Mouse (Mus musculus) forebrain, embryonic 11.5 days (tissue): ENCODE measurements around the gene Egf. TPM values are rescaled to one million over a fixed set of nuclear protein-coding genes. Genes with fewer than 3 reads are reported as not detected.
A peak's percentile ranks its signal among the peaks of the same experiment; 100 is the strongest.

Experiments used
- ATAC-seq: fragments of 200-750 bp; cut with Nextera tagmentation; replicated peaks from 2 replicates; pipeline ENCODE4 v1.8.0; 2017; ENCODE audit warnings: moderate TSS enrichment; ENCODE audit not compliant: low FRiP score
- DNase-seq: peaks from one replicate; pipeline ENCODE4 v3.0.0-alpha.2; 2017; ENCODE audit warnings: low spot score
- H3K27ac ChIP-seq: fragments of 300-500 bp; sonication (generic); 2 replicates; pipeline ENCODE4 v1.5.1; 2014; ENCODE audit warnings: low read depth, low read length
- H3K27me3 ChIP-seq: fragments of 300-500 bp; sonication (generic); 2 replicates; pipeline ENCODE4 v1.6.1; 2014; ENCODE audit warnings: mild to moderate bottlenecking, low read length, mixed read lengths; ENCODE audit not compliant: control insufficient read depth, insufficient read depth
- H3K36me3 ChIP-seq: fragments of 300-500 bp; sonication (generic); 2 replicates; pipeline ENCODE4 v1.6.1; 2014; ENCODE audit warnings: mild to moderate bottlenecking, low read length, moderate library complexity, mixed read lengths; ENCODE audit not compliant: control insufficient read depth, insufficient read depth
- H3K4me1 ChIP-seq: fragments of 300-500 bp; sonication (generic); replicated peaks from 2 replicates; pipeline ENCODE4 v1.6.1; 2014; ENCODE audit warnings: low read length, mixed read lengths; ENCODE audit not compliant: control insufficient read depth, insufficient read depth
- H3K4me2 ChIP-seq: fragments of 300-500 bp; sonication (generic); 2 replicates; pipeline ENCODE4 v1.6.1; 2014; ENCODE audit warnings: low read depth, mild to moderate bottlenecking, low read length, moderate library complexity, mixed read lengths; ENCODE audit not compliant: severe bottlenecking
- H3K4me3 ChIP-seq: fragments of 300-500 bp; sonication (generic); 2 replicates; pipeline ENCODE4 v1.5.1; 2014; ENCODE audit warnings: low read depth, low read length
- H3K9ac ChIP-seq: fragments of 300-500 bp; sonication (generic); 2 replicates; pipeline ENCODE4 v1.6.1; 2014; ENCODE audit warnings: low read length
- H3K9me3 ChIP-seq: fragments of 300-500 bp; sonication (generic); 2 replicates; pipeline ENCODE4 v1.6.1; 2016; ENCODE audit warnings: low read length, mixed read lengths; ENCODE audit not compliant: control insufficient read depth
- WGBS: fragments of 180-500 bp; shearing (Covaris S2); extraction: QIAGEN DNeasy Blood & Tissue Kit; methylation state at CpG from one replicate; pipeline ENCODE4 v1.1.7; 2014; 5-methylcytosine and 5-hydroxymethylcytosine counted together
- polyA plus RNA-seq: library from polyadenylated mRNA; unstranded; fragments of >200 nt; fragmentation: Nextera tagmentation; extraction: Ambion mirVana; gene quantifications from 2 replicates; pipeline ENCODE4 v1.2.1, GENCODE M21; 2014

Gene Egf
- polyA plus RNA-seq, 1 experiment from 2014 or later = 1.9 TPM

DNA sequence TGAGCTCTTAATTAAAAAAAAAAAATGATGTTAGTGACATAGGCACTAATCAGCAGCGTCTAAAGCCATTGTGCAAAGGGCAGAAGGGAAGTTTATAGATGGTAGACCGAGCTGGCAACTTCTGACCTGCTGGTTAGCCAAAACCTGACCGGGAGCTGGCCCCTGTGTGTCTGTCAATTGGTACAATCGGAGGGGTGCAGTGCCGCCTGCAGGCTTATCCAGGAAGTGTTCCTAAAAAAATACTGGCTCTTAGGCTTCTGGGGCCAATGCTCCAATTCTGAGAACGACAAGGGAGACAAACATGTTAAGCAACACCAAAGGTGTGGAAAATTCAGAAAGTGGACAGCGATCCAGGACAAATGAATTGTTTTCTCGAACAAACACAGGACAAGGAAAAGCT, 24.7 kb downstream of the Egf start:
- ATAC-seq (no peak), DNase-seq (peak; percentile 72)
- WGBS = 29% methylated on average over 8 of the region's 8 CpGs

DNA sequence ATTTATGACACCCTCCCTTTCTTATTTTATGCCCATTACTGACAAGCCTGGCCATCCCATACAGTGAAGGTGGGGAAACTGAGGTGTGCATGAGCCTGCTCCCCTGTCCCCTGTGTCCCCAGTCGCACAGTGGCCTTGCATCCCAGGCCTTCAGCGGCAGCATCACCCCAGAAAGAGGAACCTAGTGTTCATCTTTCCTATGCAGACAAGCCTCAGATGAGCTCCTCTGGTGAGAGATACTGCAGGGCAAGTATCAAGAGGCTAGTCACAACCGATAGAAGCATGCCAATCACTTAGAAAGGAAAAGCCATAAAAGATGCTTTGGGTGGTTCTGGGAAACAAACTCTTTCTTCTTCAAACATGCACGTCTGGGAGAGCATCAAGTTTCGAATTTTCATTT, 25.2 kb downstream of the Egf start:
- no peaks in the 10 kb centered on the region for H3K27me3 ChIP-seq
- H3K9me3 ChIP-seq = no peaks in the 10 kb centered on the region
- no peaks in the 10 kb centered on the region for H3K36me3 ChIP-seq
- H3K4me2 ChIP-seq = no peak overlapping the region
- H3K9ac ChIP-seq = no peak overlapping the region
- DNase-seq (no peak), ATAC-seq (no peak)
- H3K4me1 ChIP-seq = no peaks in the 10 kb centered on the region
- H3K4me3 ChIP-seq = no peak overlapping the region
- no peak overlapping the region for H3K27ac ChIP-seq
- WGBS = 79% methylated on average over 5 of the region's 5 CpGs

More for the DNA sequence above, 24.7 kb downstream of the Egf start:
- Histone ChIP-seq H3K36me3 (no peaks in the 10 kb centered on the region), H3K9ac (no peak overlapping the region), H3K4me2 (no peak overlapping the region), H3K9me3 (no peaks in the 10 kb centered on the region), H3K27ac (no peak overlapping the region), H3K4me1 (no peaks in the 10 kb centered on the region), H3K27me3 (no peaks in the 10 kb centered on the region), H3K4me3 (no peak overlapping the region)

DNA sequence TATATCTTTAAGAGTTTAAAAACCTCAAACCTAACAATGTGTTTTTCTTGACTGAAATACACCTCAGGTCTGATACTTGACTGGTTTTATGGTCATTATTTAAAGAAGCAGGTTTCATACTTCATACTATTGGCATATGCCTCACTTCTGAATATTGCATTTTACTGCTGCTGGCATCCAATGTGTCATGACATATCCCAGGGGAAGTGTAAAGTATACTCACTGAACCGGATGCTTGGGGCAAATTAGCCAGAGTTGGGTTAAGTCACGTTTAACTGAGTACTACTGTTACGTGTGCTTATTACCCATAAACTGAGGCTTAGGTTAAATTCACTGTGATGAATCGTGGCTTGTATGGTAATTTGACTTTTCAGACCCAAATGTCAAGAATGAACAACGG, 29.5 kb downstream of the Egf start:
- WGBS = 74% methylated on average over 5 of the region's 5 CpGs
- DNase-seq = no peak
- no peak overlapping the region for H3K4me3 ChIP-seq

DNA sequence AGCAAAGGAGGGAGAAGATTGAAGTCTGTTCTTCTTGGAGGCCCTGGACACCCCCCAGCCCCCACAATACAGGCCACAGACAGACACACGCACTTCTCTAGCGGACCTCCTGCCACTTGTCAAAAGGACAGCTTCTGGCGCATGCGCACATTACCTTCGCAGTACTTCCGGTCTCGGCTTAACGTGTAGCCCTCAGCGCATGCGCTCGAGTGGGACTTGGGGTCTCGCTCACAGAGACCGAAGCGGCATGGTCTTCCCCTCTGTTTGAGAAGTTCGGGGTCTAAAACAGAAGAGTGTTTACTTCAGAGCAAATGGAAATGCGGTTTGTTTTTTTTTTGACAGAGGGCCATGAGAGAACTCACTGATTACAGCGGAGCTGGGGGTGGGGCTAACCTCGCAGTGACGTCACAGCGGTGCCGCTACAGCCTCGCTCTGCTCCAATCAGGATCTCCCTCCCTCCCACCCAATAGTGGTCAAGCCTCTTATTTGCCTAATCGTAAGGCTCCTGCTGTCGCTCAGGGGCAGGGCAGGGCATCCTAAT, 30.1 kb downstream of the Egf start:
- peak overlapping the region; percentile 59 for H3K4me2 ChIP-seq
- DNase-seq = peak; percentile 93
- ATAC-seq = peak; percentile 97

More for the DNA sequence above, 29.5 kb downstream of the Egf start:
- H3K9me3 ChIP-seq = no peaks in the 10 kb centered on the region
- peak overlapping the region; percentile 59; the same call in 1 of the 2 replicates for H3K4me2 ChIP-seq
- no peaks in the 10 kb centered on the region for H3K4me1 ChIP-seq
- H3K27me3 ChIP-seq = no peaks in the 10 kb centered on the region
- no peak overlapping the region for H3K27ac ChIP-seq
- H3K36me3 ChIP-seq = no peaks in the 10 kb centered on the region
- no peak overlapping the region for H3K9ac ChIP-seq
- peak; percentile 34 for ATAC-seq

DNA sequence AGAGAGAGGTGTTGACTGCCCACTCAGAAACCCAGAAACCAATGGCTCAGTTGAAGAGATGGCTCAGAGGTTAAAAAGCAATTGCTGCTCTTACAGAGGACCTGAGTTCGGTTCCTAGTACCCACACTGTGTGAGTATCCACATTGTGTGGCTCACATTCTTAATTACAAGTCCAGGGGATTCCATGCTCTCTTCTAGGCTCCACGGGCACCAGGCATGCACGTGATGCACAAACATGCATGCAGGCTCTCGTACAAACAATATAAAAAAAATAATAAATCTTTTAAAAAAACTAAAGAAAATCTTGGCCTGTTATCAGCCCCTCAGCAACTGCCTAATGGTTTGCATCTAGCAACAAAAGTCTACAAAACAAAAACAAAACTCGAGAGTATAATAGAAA, 30.6 kb downstream of the Egf start:
- peak overlapping the region; percentile 59 for H3K4me2 ChIP-seq
- H3K4me3 ChIP-seq = peak overlapping the region; percentile 55
- no peaks in the 10 kb centered on the region for H3K9me3 ChIP-seq
- H3K4me1 ChIP-seq = no peaks in the 10 kb centered on the region
- ATAC-seq (peak; percentile 49), DNase-seq (no peak)
- H3K27ac ChIP-seq = no peak overlapping the region
- H3K27me3 ChIP-seq = no peaks in the 10 kb centered on the region
- peak overlapping the region; percentile 56 for H3K9ac ChIP-seq
- 69% methylated on average over 5 of the region's 5 CpGs for WGBS
- H3K36me3 ChIP-seq = no peaks in the 10 kb centered on the region

More for the DNA sequence above, 30.1 kb downstream of the Egf start:
- H3K4me1 ChIP-seq = no peaks in the 10 kb centered on the region
- no peaks in the 10 kb centered on the region for H3K27me3 ChIP-seq
- H3K27ac ChIP-seq = peak overlapping the region; percentile 15; the same call in 1 of the 2 replicates
- peak overlapping the region; percentile 56 for H3K9ac ChIP-seq
- H3K9me3 ChIP-seq = no peaks in the 10 kb centered on the region
- under 1% methylated on average over 24 of the region's 24 CpGs for WGBS
- H3K4me3 ChIP-seq = peak overlapping the region; percentile 55
- no peaks in the 10 kb centered on the region for H3K36me3 ChIP-seq

DNA sequence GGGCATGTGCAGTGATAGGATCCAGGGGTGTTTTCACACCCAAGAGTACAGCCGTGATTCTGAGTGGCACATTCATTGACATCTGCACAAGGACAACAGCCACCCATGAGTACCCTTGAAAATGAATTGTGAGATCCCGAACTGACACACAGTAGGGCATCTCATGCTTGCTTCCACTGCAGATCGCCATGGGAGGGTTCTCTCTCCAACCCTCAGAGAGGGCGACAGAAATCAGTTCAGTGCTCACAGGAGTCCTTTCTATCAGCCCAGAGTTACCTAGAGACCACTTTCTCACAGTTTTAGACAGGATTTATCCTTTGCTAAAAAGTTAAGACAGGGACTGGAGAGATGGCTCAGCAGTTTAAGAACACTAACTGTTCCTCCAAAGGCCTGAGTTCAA, 31.8 kb downstream of the Egf start:
- ATAC-seq = no peak
- H3K4me1 ChIP-seq = no peaks in the 10 kb centered on the region

DNA sequence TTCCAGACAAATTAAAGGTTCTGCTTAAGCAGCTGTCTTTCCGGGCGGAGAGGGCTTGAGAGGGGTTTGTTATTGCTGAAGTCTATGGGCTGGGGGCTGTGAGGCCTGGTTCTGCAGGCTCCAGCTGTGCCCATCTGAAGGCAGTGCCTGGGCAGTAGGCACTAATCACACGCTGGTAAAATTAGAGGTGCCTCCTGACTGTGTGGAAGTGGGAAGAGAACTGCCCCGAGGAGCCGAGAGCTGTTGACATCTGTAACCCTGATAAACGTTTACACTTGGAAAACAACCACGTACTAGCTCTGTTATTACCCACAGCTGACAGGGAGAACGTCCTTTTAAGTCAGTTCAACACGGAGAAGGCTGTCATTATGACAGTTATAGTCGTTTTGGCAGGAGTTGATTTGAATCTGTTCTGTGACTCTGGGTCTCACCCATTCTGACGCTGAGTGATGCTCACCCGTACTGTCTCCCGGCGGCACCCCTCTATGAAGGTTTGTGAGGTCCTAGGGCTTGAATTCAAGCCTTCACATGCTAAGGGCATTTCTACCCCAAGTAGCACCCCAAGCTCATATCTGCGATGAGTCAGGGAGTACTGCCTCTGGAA, 40.5 kb downstream of the Egf start:
- H3K4me3 ChIP-seq = no peak overlapping the region
- no peak overlapping the region for H3K27ac ChIP-seq
- ATAC-seq (no peak), DNase-seq (no peak)
- H3K36me3 ChIP-seq = no peaks in the 10 kb centered on the region; the same call in 1 of the 2 replicates
- H3K4me2 ChIP-seq = no peak overlapping the region
- no peaks in the 10 kb centered on the region for H3K9me3 ChIP-seq
- no peaks in the 10 kb centered on the region for H3K27me3 ChIP-seq
- H3K9ac ChIP-seq = no peak overlapping the region
- no peaks in the 10 kb centered on the region for H3K4me1 ChIP-seq
- 81% methylated on average over 15 of the region's 15 CpGs for WGBS

More for the DNA sequence above, 31.8 kb downstream of the Egf start:
- Histone ChIP-seq H3K4me3 (no peak overlapping the region), H3K36me3 (no peaks in the 10 kb centered on the region), H3K9me3 (no peaks in the 10 kb centered on the region), H3K27me3 (no peaks in the 10 kb centered on the region), H3K9ac (no peak overlapping the region), H3K27ac (no peak overlapping the region), H3K4me2 (no peak overlapping the region)
- DNase-seq = no peak
- WGBS = 66% methylated on average over 4 of the region's 4 CpGs

DNA sequence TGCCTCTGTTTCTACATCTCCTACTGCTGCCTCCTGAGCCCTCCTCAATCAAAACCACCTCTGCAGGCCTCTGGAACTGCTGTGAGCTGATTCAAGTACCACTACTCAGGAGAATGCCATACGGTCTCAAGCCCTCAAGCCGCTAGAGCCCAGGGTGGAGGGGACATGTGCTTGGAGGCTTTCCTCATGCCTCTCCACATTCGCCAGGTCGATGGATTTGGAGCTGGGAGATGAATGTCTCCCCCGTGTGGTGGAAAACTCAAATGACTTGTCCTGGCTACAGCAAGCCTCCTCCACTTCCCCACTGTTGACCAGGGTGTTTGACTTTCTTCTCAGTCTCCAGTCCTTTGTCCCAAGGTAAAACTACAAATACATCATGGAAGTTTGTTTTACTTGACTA, 47.0 kb downstream of the Egf start:
- DNase-seq = peak; percentile 67
- Histone ChIP-seq H3K9me3 (no peaks in the 10 kb centered on the region), H3K4me3 (no peak overlapping the region), H3K9ac (no peak overlapping the region), H3K27me3 (no peaks in the 10 kb centered on the region), H3K36me3 (no peaks in the 10 kb centered on the region), H3K27ac (no peak overlapping the region), H3K4me1 (no peaks in the 10 kb centered on the region), H3K4me2 (no peak overlapping the region)
- WGBS = 23% methylated on average over 5 of the region's 5 CpGs
- ATAC-seq = no peak

DNA sequence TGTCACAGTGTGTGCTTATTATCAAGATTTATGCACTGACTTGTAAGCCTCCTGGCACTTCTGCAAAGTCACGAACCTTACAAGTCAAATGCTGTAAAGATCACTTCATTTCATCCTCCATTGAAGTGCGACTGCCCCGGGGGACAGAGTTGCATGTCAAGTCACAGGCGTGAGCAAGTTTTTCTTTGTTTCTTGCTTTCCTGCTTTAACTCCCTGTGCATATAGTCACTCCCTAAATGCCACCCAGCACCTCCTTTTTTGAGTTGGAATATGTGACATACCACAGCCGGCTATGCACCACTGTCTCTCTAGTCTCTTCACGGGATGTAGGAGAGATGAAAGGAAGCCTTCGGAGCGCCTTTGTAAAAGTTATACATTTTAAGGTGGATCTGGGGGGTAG, 56.2 kb downstream of the Egf start:
- Histone ChIP-seq H3K9ac (no peak overlapping the region), H3K4me3 (no peak overlapping the region), H3K27me3 (no peaks in the 10 kb centered on the region), H3K27ac (no peak overlapping the region), H3K36me3 (no peaks in the 10 kb centered on the region), H3K4me2 (no peak overlapping the region), H3K9me3 (no peaks in the 10 kb centered on the region), H3K4me1 (no peaks in the 10 kb centered on the region)
- DNase-seq = no peak
- 82% methylated on average over 8 of the region's 8 CpGs for WGBS
- ATAC-seq = no peak
